In the genomic region with DNA sequence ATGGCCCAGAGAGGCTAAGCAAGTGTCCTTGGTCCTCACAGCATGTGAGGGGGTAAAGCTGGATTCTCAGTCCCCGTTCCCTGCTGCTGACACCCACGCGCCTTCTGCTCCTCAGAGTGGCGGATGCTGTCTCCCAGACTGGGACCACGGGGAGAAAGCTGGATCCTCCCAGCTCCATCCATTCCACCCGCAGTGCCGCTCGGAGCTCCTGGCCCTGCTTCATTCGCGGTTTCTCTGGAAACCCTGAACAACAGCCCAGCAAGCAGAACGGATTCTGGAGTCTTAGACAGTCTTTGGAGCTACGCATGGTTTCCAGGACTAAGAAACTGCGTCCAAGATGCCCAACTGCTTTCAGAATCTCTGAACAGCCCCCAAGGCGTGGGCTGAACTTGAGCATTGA, we compare ENCODE assay signal across 8 mouse cellular contexts.
A peak's percentile ranks its signal among the peaks of the same experiment; 100 is the strongest.
DNase-seq lines count a peak whose midpoint lies in the region; ATAC-seq and TF ChIP-seq lines count a peak whose summit lies in the region.

No protein-coding gene starts in this region.

- H3K4me3 ChIP-seq in kidney, adult 2 months (ENCODE audit: insufficient read depth, low read depth, low read length), result no peak overlapping the region
- no peak overlapping the region for H3K4me3 ChIP-seq in forebrain, embryonic 16.5 days (replicated peaks; ENCODE audit: low read length)
- no peak overlapping the region for H3K4me3 ChIP-seq in neural tube, embryonic 12.5 days

- H3K9ac ChIP-seq in forebrain, embryonic 16.5 days (replicated peaks; ENCODE audit: low read depth, low read length), result no peak overlapping the region
- H3K9ac ChIP-seq in neural tube, embryonic 12.5 days, result no peak overlapping the region

- peak overlapping the region; percentile 76 for H3K27ac ChIP-seq in kidney, adult 2 months (ENCODE audit: insufficient read depth, low read depth, low read length)
- H3K27ac ChIP-seq in forebrain, embryonic 16.5 days (ENCODE audit: low read length), result peak overlapping the region; percentile 51
- 0 out of 2 replicates have a peak overlapping the region, but pooled peaks have one; percentile 1 for H3K27ac ChIP-seq in neural tube, embryonic 12.5 days

- peaks cover 3% of the 10 kb centered on the region; the same call in 1 of the 2 replicates for H3K4me1 ChIP-seq in kidney, adult 2 months (ENCODE audit: control insufficient read depth, insufficient read depth, low read length)
- peaks cover 29% of the 10 kb centered on the region for H3K4me1 ChIP-seq in forebrain, embryonic 16.5 days (replicated peaks; ENCODE audit: control insufficient read depth, insufficient read depth, low read length)
- H3K4me1 ChIP-seq in neural tube, embryonic 12.5 days, result peaks cover 67% of the 10 kb centered on the region

- no peak overlapping the region for H3K4me2 ChIP-seq in forebrain, embryonic 16.5 days (ENCODE audit: low read length)
- no peak overlapping the region for H3K4me2 ChIP-seq in neural tube, embryonic 12.5 days (replicated peaks)

- ATAC-seq in forebrain, embryonic 16.5 days, result no peak
- no peak for ATAC-seq in neural tube, embryonic 12.5 days (ENCODE audit: low FRiP score, low read depth)
- ATAC-seq in megakaryocyte progenitor cell, adult 5-6 weeks (replicated peaks; ENCODE audit: poor library complexity), result no peak

- no peak for DNase-seq in kidney, adult 2 months
- DNase-seq in kidney, adult 9 months, result no peak
- DNase-seq in layer of hippocampus, adult 8-10 months (ENCODE audit: low spot score in 2 of 2), result peak; percentile 92 to 93
- no peak for DNase-seq in embryo, embryonic 10.5 days (ENCODE audit: low spot score)
- no peak for DNase-seq in thymus, postnatal 14 days

- no peaks in the 10 kb centered on the region for H3K9me3 ChIP-seq in forebrain, embryonic 16.5 days (ENCODE audit: control insufficient read depth, low read length)
- no peaks in the 10 kb centered on the region for H3K9me3 ChIP-seq in neural tube, embryonic 12.5 days

- no peak for TF ChIP-seq CTCF in kidney, adult 2 months (conservative IDR thresholded peaks at IDR 0.05; ENCODE audit: insufficient read depth, insufficient read length, low read depth, low read length)

- no peaks in the 10 kb centered on the region for H3K27me3 ChIP-seq in kidney, adult 2 months (replicated peaks; ENCODE audit: control insufficient read depth, insufficient read depth, low read length)
- H3K27me3 ChIP-seq in forebrain, embryonic 16.5 days (replicated peaks; ENCODE audit: control insufficient read depth, insufficient read depth, low read length), result no peaks in the 10 kb centered on the region
- no peaks in the 10 kb centered on the region for H3K27me3 ChIP-seq in neural tube, embryonic 12.5 days (replicated peaks)

- H3K36me3 ChIP-seq in kidney, adult 2 months (ENCODE audit: control insufficient read depth, insufficient read depth, low read length), result no peaks in the 10 kb centered on the region
- H3K36me3 ChIP-seq in forebrain, embryonic 16.5 days (ENCODE audit: control insufficient read depth, insufficient read depth), result no peaks in the 10 kb centered on the region
- H3K36me3 ChIP-seq in neural tube, embryonic 12.5 days, result no peaks in the 10 kb centered on the region

- no peak for TF ChIP-seq POLR2A in kidney, adult 2 months (IDR thresholded peaks at IDR 0.05; ENCODE audit: low read depth, low read length)

- WGBS in kidney, adult 2 months, result 69% methylated on average over 14 of the region's 14 CpGs
- 46% methylated on average over 14 of the region's 14 CpGs for WGBS in forebrain, embryonic 16.5 days
- 71% methylated on average over 14 of the region's 14 CpGs for WGBS in neural tube, embryonic 12.5 days

Comparison
In these comparisons a context has a peak if more than half of its experiments do, and no peak if none do; other contexts are left out.
1. DNase-seq: peak in layer of hippocampus, adult 8-10 months (2 of 2); none in kidney, adult 2 months (single experiment), kidney, adult 9 months (single experiment), embryo, embryonic 10.5 days (single experiment) and thymus, postnatal 14 days (single experiment).
2. H3K27ac ChIP-seq: peak in every context shown above with its lines; median percentile 76 in kidney, adult 2 months; 51 in forebrain, embryonic 16.5 days; 1 in neural tube, embryonic 12.5 days.